Mouse (Mus musculus) embryonic fibroblast, embryonic 13.5 days (primary cell): ENCODE measurements around the gene Tead1.

Experiments used
- CTCF ChIP-seq: IDR thresholded peaks from 2 replicates; pipeline ENCODE4 v1.5.1; 2011; ENCODE audit warnings: mild to moderate bottlenecking, control low read depth, low read length, moderate library complexity, borderline replicate concordance; ENCODE audit not compliant: insufficient read depth
- POLR2A ChIP-seq: IDR thresholded peaks from 2 replicates; pipeline ENCODE4 v1.6.1; 2011; ENCODE audit warnings: low read depth, mild to moderate bottlenecking, control low read depth, low read length, moderate library complexity

DNA sequence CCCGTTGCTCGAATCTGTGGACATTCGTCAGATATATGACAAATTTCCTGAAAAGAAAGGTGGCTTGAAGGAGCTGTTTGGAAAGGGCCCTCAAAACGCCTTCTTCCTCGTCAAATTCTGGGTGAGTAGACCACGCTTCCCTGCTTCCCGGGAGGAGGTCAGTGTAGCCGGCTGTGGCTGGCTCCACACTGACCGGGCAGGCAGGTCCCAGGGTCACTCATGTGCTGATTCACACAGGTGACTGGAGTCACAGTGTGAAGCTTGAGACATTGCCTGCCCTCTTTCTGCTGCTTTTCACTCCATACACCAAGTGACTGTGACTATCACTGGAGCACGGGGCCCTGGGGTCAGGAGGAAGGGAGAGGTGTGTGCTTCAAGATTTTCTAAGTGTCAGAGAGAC is 197.0 kb downstream of the Tead1 start:
- TF ChIP-seq CTCF (no peak), POLR2A (no peak)
